Mouse (Mus musculus): ENCODE measurements around the gene Utp20.

GRCm38 (mm10) chr10:88714744-88715143 lies 111.9 kb downstream of the Utp20 start:
- TF ChIP-seq POLR2A (IDR thresholded peaks at IDR 0.05; ENCODE audit: extremely low read depth, insufficient read depth, low read length) (no peak), CTCF (IDR thresholded peaks at IDR 0.05; ENCODE audit: extremely low read depth, insufficient read depth, low read length) (no peak)

Measured in cortical plate, adult 2 months (tissue).